Mouse (Mus musculus): ENCODE data around the gene Ifi209. TPM values are rescaled to one million over a fixed set of nuclear protein-coding genes. Genes with fewer than 3 reads are reported as not detected.
"Not testable (repeated sequence)": the region's sequence is repeated elsewhere in the genome, so short reads cannot be mapped to it uniquely, and the experiment has no call there.

Ifi209 gene
- polyA plus RNA-seq (2016; fragmentation: Nextera tagmentation; extraction: Ambion mirVana), result 0.05 TPM in 1 of 2 replicates, not detected in the other

GRCm38 (mm10) chr1:173630622-173631021 is at the start of gene Ifi209:
Gene Ifi209, plus strand, starts transcription at chr1:173630917.
- WGBS, result 67% methylated on average over 2 of the region's 2 CpGs
- H3K27me3 ChIP-seq (ENCODE audit: insufficient read depth, poor library complexity, severe bottlenecking); H3K4me1 ChIP-seq; H3K9me3 ChIP-seq; H3K4me3 ChIP-seq; H3K27ac ChIP-seq; H3K36me3 ChIP-seq; DNase-seq (ENCODE audit: low spot score): not testable (repeated sequence)

- not testable (repeated sequence) for H3K4me3 ChIP-seq; DNase-seq (ENCODE audit: low spot score); H3K9me3 ChIP-seq; H3K4me1 ChIP-seq; H3K27ac ChIP-seq; H3K27me3 ChIP-seq (ENCODE audit: insufficient read depth, poor library complexity, severe bottlenecking); H3K36me3 ChIP-seq
- 89% methylated on average over 2 of the region's 2 CpGs for WGBS
Measured at GRCm38 (mm10) chr1:173589698-173590097, 41.0 kb upstream of the Ifi209 start.

- H3K4me3 ChIP-seq; H3K9me3 ChIP-seq; DNase-seq (ENCODE audit: low spot score); H3K27me3 ChIP-seq (ENCODE audit: insufficient read depth, poor library complexity, severe bottlenecking); H3K4me1 ChIP-seq; H3K36me3 ChIP-seq; H3K27ac ChIP-seq: not testable (repeated sequence)
- WGBS, result 76% methylated on average over 3 of the region's 3 CpGs
Measured at GRCm38 (mm10) chr1:173598838-173599494, 31.8 kb upstream of the Ifi209 start, which contains the start of gene Ifi213. Gene Ifi213, minus strand, starts transcription at chr1:173599274.

- H3K27me3 ChIP-seq (ENCODE audit: insufficient read depth, poor library complexity, severe bottlenecking); H3K9me3 ChIP-seq; H3K36me3 ChIP-seq; H3K27ac ChIP-seq; H3K4me3 ChIP-seq; H3K4me1 ChIP-seq; DNase-seq (ENCODE audit: low spot score): not testable (repeated sequence)
- WGBS, result 80% methylated on average over 3 of the region's 3 CpGs
Measured at GRCm38 (mm10) chr1:173610291-173610690, 20.4 kb upstream of the Ifi209 start.

- H3K4me1 ChIP-seq; H3K36me3 ChIP-seq; DNase-seq (ENCODE audit: low spot score); H3K27me3 ChIP-seq (ENCODE audit: insufficient read depth, poor library complexity, severe bottlenecking); H3K4me3 ChIP-seq; H3K27ac ChIP-seq; H3K9me3 ChIP-seq: not testable (repeated sequence)
- 68% methylated on average over 2 of the region's 2 CpGs for WGBS
Measured at GRCm38 (mm10) chr1:173622216-173622615, 8.5 kb upstream of the Ifi209 start.

GRCm38 (mm10) chr1:173624052-173624451 is 6.7 kb upstream of the Ifi209 start:
- no peaks in the 10 kb centered on the region for H3K27me3 ChIP-seq (ENCODE audit: insufficient read depth, poor library complexity, severe bottlenecking)
- H3K27ac ChIP-seq, result no peak overlapping the region
- H3K4me3 ChIP-seq, result no peak overlapping the region
- no peaks in the 10 kb centered on the region for H3K4me1 ChIP-seq
- DNase-seq (ENCODE audit: low spot score), result no peak
- no peaks in the 10 kb centered on the region for H3K36me3 ChIP-seq
- WGBS, result 74% methylated on average over 2 of the region's 2 CpGs
- no peaks in the 10 kb centered on the region for H3K9me3 ChIP-seq

GRCm38 (mm10) chr1:173626686-173627085 is 4.0 kb upstream of the Ifi209 start:
- Histone ChIP-seq H3K27ac (no peak overlapping the region), H3K4me3 (no peak overlapping the region), H3K36me3 (no peaks in the 10 kb centered on the region), H3K9me3 (no peaks in the 10 kb centered on the region), H3K4me1 (no peaks in the 10 kb centered on the region), H3K27me3 (ENCODE audit: insufficient read depth, poor library complexity, severe bottlenecking) (no peaks in the 10 kb centered on the region)
- 71% methylated on average over 2 of the region's 2 CpGs for WGBS
- no peak for DNase-seq (ENCODE audit: low spot score)

- no peak overlapping the region for H3K27ac ChIP-seq
- no peaks in the 10 kb centered on the region for H3K9me3 ChIP-seq
- no peaks in the 10 kb centered on the region for H3K4me1 ChIP-seq
- DNase-seq (ENCODE audit: low spot score), result no peak
- H3K27me3 ChIP-seq (ENCODE audit: insufficient read depth, poor library complexity, severe bottlenecking), result no peaks in the 10 kb centered on the region
- no peak overlapping the region for H3K4me3 ChIP-seq
- 83% methylated on average over 5 of the region's 5 CpGs for WGBS
- no peaks in the 10 kb centered on the region for H3K36me3 ChIP-seq
Measured at GRCm38 (mm10) chr1:173633969-173634645, 3.4 kb downstream of the Ifi209 start.

GRCm38 (mm10) chr1:173645393-173645792 is 14.7 kb downstream of the Ifi209 start:
- H3K27ac ChIP-seq, result no peak overlapping the region
- WGBS, result 62% methylated on average over 2 of the region's 2 CpGs
- H3K4me1 ChIP-seq, result no peaks in the 10 kb centered on the region
- no peaks in the 10 kb centered on the region for H3K27me3 ChIP-seq (ENCODE audit: insufficient read depth, poor library complexity, severe bottlenecking)
- H3K9me3 ChIP-seq, result no peaks in the 10 kb centered on the region
- no peak overlapping the region for H3K4me3 ChIP-seq
- DNase-seq (ENCODE audit: low spot score), result no peak
- H3K36me3 ChIP-seq, result no peaks in the 10 kb centered on the region

- 76% methylated on average over 4 of the region's 4 CpGs for WGBS
- Histone ChIP-seq H3K9me3 (no peaks in the 10 kb centered on the region), H3K27me3 (ENCODE audit: insufficient read depth, poor library complexity, severe bottlenecking) (no peaks in the 10 kb centered on the region), H3K36me3 (no peaks in the 10 kb centered on the region), H3K27ac (no peak overlapping the region), H3K4me1 (no peaks in the 10 kb centered on the region), H3K4me3 (no peak overlapping the region)
- DNase-seq (ENCODE audit: low spot score), result no peak
Measured at GRCm38 (mm10) chr1:173657973-173658372, 27.3 kb downstream of the Ifi209 start.

GRCm38 (mm10) chr1:173673458-173674097 is 42.9 kb downstream of the Ifi209 start, which contains the start of gene Ifi208:
Gene Ifi208, plus strand, starts transcription at chr1:173673675.
- H3K4me1 ChIP-seq; DNase-seq (ENCODE audit: low spot score); H3K27me3 ChIP-seq (ENCODE audit: insufficient read depth, poor library complexity, severe bottlenecking); H3K27ac ChIP-seq; H3K36me3 ChIP-seq; H3K4me3 ChIP-seq; H3K9me3 ChIP-seq: not testable (repeated sequence)
- 48% methylated on average over 3 of the region's 3 CpGs for WGBS

GRCm38 (mm10) chr1:173678605-173679004 is 47.9 kb downstream of the Ifi209 start:
- not testable (repeated sequence) for H3K27me3 ChIP-seq (ENCODE audit: insufficient read depth, poor library complexity, severe bottlenecking); DNase-seq (ENCODE audit: low spot score); H3K4me3 ChIP-seq; H3K4me1 ChIP-seq; H3K9me3 ChIP-seq; H3K27ac ChIP-seq; H3K36me3 ChIP-seq
- WGBS, result 55% methylated on average over 1 of the region's 1 CpGs

- no peak for DNase-seq (ENCODE audit: low spot score)
- Histone ChIP-seq H3K27me3 (ENCODE audit: insufficient read depth, poor library complexity, severe bottlenecking) (no peaks in the 10 kb centered on the region), H3K4me3 (no peak overlapping the region), H3K27ac (no peak overlapping the region), H3K9me3 (0 out of 2 replicates have a peak, but pooled peaks cover 4% of the 10 kb centered on the region), H3K4me1 (no peaks in the 10 kb centered on the region), H3K36me3 (no peaks in the 10 kb centered on the region)
- WGBS, result 81% methylated on average over 1 of the region's 1 CpGs
Measured at GRCm38 (mm10) chr1:173694270-173694669, 63.6 kb downstream of the Ifi209 start.

Data from heart, embryonic 10.5 days (tissue).